Mouse (Mus musculus): Measurements from ENCODE around the gene Cacna1c.

DNA sequence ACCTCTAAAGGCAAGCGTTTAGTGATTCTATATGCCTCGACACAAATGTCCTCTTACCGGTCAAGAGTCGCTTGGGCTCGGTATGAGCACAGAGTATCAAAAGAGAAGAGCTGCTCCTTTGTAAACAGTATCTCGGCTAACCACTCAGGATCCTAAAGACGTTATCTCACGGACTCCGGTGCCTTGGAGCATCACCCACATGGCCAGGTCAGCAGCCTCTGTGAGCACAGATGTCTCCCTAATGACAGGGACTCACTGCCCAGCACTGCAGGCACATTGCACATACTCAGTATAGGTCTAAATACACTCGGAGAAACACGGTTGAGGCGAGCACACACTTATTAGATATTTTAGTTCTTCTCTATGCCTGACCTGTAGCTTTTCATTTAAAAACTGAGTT is 271.8 kb downstream of the Cacna1c start:
- TF ChIP-seq CTCF (IDR thresholded peaks at IDR 0.05; ENCODE audit: low read depth, low read length) (no peak), EP300 (IDR thresholded peaks at IDR 0.05; ENCODE audit: insufficient read depth, low read depth, low read length) (no peak), POLR2A (IDR thresholded peaks at IDR 0.05; ENCODE audit: insufficient read depth, low read length) (no peak)

Data from ES-Bruce4 (cell line).